Mouse (Mus musculus) heart, embryonic 11.5 days (tissue): ENCODE results near the gene Map3k13. TPM values are rescaled to one million over a fixed set of nuclear protein-coding genes. Genes with fewer than 3 reads are reported as not detected.
A peak's percentile ranks its signal among the peaks of the same experiment; 100 is the strongest.

Source experiments
- ATAC-seq: fragments of 200-750 bp; cut with Nextera tagmentation; replicated peaks from 2 replicates; pipeline ENCODE4 v1.8.0; 2017; ENCODE audit warnings: moderate library complexity; ENCODE audit not compliant: insufficient number of reproducible peaks, low FRiP score, low TSS enrichment
- H3K27ac ChIP-seq: fragments of 300-500 bp; sonication (generic); 2 replicates; pipeline ENCODE4 v1.5.1; 2014; ENCODE audit warnings: mild to moderate bottlenecking, low read depth, low read length
- H3K27me3 ChIP-seq: fragments of 300-500 bp; sonication (generic); 2 replicates; pipeline ENCODE4 v1.6.1; 2014; ENCODE audit warnings: mild to moderate bottlenecking, low read length, mixed read lengths; ENCODE audit not compliant: control insufficient read depth, insufficient read depth
- H3K36me3 ChIP-seq: fragments of 300-500 bp; sonication (generic); 2 replicates; pipeline ENCODE4 v1.6.1; 2014; ENCODE audit warnings: mild to moderate bottlenecking, low read length, moderate library complexity, mixed read lengths; ENCODE audit not compliant: control insufficient read depth, insufficient read depth
- H3K4me1 ChIP-seq: fragments of 300-500 bp; sonication (generic); 2 replicates; pipeline ENCODE4 v1.6.1; 2014; ENCODE audit warnings: low read length; ENCODE audit not compliant: control insufficient read depth, insufficient read depth
- H3K4me2 ChIP-seq: fragments of 300-500 bp; sonication (generic); 2 replicates; pipeline ENCODE4 v1.6.1; 2014; ENCODE audit warnings: mild to moderate bottlenecking, moderate library complexity
- H3K4me3 ChIP-seq: fragments of 300-500 bp; sonication (generic); 2 replicates; pipeline ENCODE4 v1.5.1; 2014; ENCODE audit warnings: low read depth, low read length
- H3K9ac ChIP-seq: fragments of 300-500 bp; sonication (generic); 2 replicates; pipeline ENCODE4 v1.6.1; 2014; ENCODE audit warnings: mild to moderate bottlenecking, low read depth, low read length, moderate library complexity
- H3K9me3 ChIP-seq: fragments of 300-500 bp; sonication (generic); replicated peaks from 2 replicates; pipeline ENCODE4 v1.6.1; 2016; ENCODE audit warnings: low read length; ENCODE audit not compliant: control insufficient read depth
- WGBS: fragments of 180-500 bp; shearing (Covaris S2); extraction: QIAGEN DNeasy Blood & Tissue Kit; methylation state at CpG from one replicate; pipeline ENCODE4 v1.1.7; 2014; ENCODE audit not compliant: insufficient replicate concordance; 5-methylcytosine and 5-hydroxymethylcytosine counted together
- polyA plus RNA-seq: library from polyadenylated mRNA; unstranded; fragments of >200 nt; fragmentation: Nextera tagmentation; extraction: Ambion mirVana; gene quantifications from 2 replicates; pipeline ENCODE4 v1.2.1, GENCODE M21; 2014

Gene Map3k13
- polyA plus RNA-seq, result 0.79 and 1.1 TPM in 2 replicates

GRCm38 (mm10) chr16:21793875-21794696 lies at the start of gene Map3k13:
Gene Map3k13, plus strand, starts transcription at chr16:21794346.
- ATAC-seq, result peak; percentile 97
- no peaks in the 10 kb centered on the region for H3K27me3 ChIP-seq
- H3K27ac ChIP-seq, result peak within 1 kb of the TSS; percentile 73
- H3K9ac ChIP-seq, result peak within 1 kb of the TSS; percentile 71
- H3K4me1 ChIP-seq, result no peaks in the 10 kb centered on the region
- H3K4me2 ChIP-seq, result peak within 1 kb of the TSS; percentile 91
- H3K36me3 ChIP-seq, result no peaks in the 10 kb centered on the region
- 2% methylated on average over 47 of the region's 47 CpGs for WGBS
- H3K4me3 ChIP-seq, result peak within 1 kb of the TSS; percentile 70
- no peaks in the 10 kb centered on the region for H3K9me3 ChIP-seq

DNA sequence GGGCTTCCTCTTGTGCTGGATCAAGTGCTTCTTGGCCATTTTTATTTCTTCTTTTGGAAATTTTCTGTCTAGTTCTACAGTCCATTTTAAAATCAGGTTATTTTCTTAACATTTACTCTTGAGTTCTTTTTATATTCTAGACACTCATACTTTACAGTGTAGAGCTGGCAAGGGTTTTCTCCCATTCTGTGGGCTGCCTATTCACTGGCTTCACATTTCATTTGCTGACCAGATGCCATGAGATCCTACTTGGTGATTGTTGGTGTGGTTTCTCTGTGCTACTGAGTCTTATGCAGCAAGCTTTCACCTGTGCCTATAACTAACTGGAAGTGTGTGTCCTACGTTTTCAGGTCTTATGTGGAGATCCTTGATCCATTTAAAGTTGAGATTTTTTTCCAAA lies 35.7 kb upstream of the Map3k13 start:
- Histone ChIP-seq H3K4me1 (no peaks in the 10 kb centered on the region), H3K4me2 (no peak overlapping the region), H3K27me3 (no peaks in the 10 kb centered on the region), H3K9ac (no peak overlapping the region), H3K36me3 (no peaks in the 10 kb centered on the region), H3K27ac (no peak overlapping the region), H3K9me3 (no peaks in the 10 kb centered on the region), H3K4me3 (no peak overlapping the region)
- 68% methylated on average over 1 of the region's 1 CpGs for whole genome bisulfite sequencing
- no peak for ATAC-seq

GRCm38 (mm10) chr16:21768255-21768654 lies 25.9 kb upstream of the Map3k13 start:
- 71% methylated on average over 3 of the region's 3 CpGs for WGBS

GRCm38 (mm10) chr16:21769667-21770066 lies 24.5 kb upstream of the Map3k13 start:
- ATAC-seq, result no peak
- no peak overlapping the region for H3K27ac ChIP-seq
- WGBS, result 74% methylated on average over 5 of the region's 5 CpGs
- H3K4me1 ChIP-seq, result no peaks in the 10 kb centered on the region
- no peaks in the 10 kb centered on the region for H3K9me3 ChIP-seq
- H3K9ac ChIP-seq, result no peak overlapping the region
- no peak overlapping the region for H3K4me2 ChIP-seq
- H3K4me3 ChIP-seq, result no peak overlapping the region
- no peaks in the 10 kb centered on the region for H3K36me3 ChIP-seq
- no peaks in the 10 kb centered on the region for H3K27me3 ChIP-seq

More at GRCm38 (mm10) chr16:21768255-21768654, 25.9 kb upstream of the Map3k13 start:
- Histone ChIP-seq H3K27ac (no peak overlapping the region), H3K9ac (no peak overlapping the region), H3K4me2 (no peak overlapping the region), H3K4me1 (no peaks in the 10 kb centered on the region), H3K9me3 (no peaks in the 10 kb centered on the region), H3K36me3 (no peaks in the 10 kb centered on the region), H3K4me3 (no peak overlapping the region), H3K27me3 (no peaks in the 10 kb centered on the region)
- ATAC-seq, result no peak

DNA sequence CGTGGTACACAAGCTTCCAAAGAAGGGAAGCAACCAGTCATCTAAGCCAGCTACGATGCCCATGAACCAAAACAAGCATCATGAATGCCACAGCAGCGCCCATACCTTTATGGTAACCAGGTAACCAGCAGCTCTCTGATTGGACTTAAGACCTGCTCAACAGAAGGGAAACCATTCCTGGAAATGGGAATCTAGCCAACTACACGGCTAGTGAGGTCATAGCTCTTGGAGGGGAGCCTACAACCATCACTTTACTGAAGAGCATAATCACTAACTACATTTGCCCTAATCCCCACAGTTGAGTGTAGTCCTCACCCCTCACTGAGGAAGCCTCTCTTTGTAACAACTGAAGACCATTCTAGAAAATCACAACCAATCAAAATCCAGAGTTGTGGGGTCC lies 19.4 kb upstream of the Map3k13 start:
- H3K4me1 ChIP-seq, result no peaks in the 10 kb centered on the region
- H3K9ac ChIP-seq, result no peak overlapping the region
- no peaks in the 10 kb centered on the region for H3K27me3 ChIP-seq
- H3K27ac ChIP-seq, result no peak overlapping the region
- H3K36me3 ChIP-seq, result no peaks in the 10 kb centered on the region
- no peak overlapping the region for H3K4me2 ChIP-seq
- no peak for ATAC-seq
- WGBS, result 78% methylated on average over 4 of the region's 4 CpGs
- H3K4me3 ChIP-seq, result no peak overlapping the region
- no peaks in the 10 kb centered on the region for H3K9me3 ChIP-seq

DNA sequence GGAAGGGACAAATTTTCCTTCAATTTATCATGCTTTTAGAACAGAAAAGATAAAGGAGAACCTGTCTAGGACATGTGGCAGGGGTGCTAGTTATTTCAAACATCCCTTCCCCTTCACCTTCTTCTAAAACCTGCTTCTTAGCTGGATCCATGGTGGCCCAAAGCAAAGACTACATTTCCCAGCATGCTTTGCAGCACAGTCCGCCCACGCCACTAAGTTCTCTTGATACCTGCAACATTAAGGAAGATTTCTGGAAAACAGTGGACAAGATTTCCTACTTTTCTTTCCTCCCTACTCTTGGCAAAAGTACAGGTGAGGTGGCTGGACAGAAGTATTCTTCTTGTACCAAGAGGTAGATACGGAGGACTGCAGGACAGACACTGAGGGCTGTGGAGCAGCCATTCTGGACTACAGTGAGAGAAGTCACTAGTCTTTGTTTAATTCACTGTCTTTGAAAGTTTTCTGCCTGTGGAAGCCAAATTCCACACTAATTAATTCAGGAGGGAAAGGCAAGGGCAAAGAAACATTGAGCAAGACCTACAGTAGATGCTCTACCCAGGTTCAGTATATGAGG lies 15.8 kb upstream of the Map3k13 start:
- Histone ChIP-seq H3K4me1 (no peaks in the 10 kb centered on the region), H3K27me3 (no peaks in the 10 kb centered on the region), H3K36me3 (no peaks in the 10 kb centered on the region), H3K4me2 (peak overlapping the region; percentile 9), H3K27ac (no peak overlapping the region), H3K9ac (no peak overlapping the region), H3K4me3 (peak overlapping the region; percentile 16), H3K9me3 (no peaks in the 10 kb centered on the region)
- WGBS, result 35% methylated on average over 3 of the region's 3 CpGs
- ATAC-seq, result no peak

DNA sequence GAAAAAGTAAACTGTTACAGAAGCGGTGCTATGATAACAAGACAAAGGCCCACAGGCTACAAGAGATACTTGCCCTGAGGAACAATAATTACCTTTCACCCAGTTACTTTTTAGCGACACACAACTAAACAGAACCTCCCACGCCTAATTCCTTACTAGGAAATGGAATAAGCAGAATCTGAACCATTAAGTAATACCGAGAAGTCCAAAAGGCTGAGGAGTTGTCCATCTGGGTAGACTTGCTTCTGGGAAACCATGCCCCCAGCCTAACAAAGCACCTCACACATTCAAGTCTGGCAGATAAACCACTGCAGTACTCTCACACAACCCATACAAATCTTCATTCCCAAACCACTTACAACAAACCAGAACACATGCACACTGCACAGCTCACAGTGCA lies 15.0 kb upstream of the Map3k13 start:
- Histone ChIP-seq H3K9me3 (no peaks in the 10 kb centered on the region), H3K27me3 (no peaks in the 10 kb centered on the region), H3K4me1 (no peaks in the 10 kb centered on the region), H3K27ac (no peak overlapping the region), H3K9ac (no peak overlapping the region), H3K36me3 (no peaks in the 10 kb centered on the region), H3K4me3 (no peak overlapping the region), H3K4me2 (no peak overlapping the region)
- ATAC-seq, result no peak
- WGBS, result 83% methylated on average over 4 of the region's 4 CpGs

DNA sequence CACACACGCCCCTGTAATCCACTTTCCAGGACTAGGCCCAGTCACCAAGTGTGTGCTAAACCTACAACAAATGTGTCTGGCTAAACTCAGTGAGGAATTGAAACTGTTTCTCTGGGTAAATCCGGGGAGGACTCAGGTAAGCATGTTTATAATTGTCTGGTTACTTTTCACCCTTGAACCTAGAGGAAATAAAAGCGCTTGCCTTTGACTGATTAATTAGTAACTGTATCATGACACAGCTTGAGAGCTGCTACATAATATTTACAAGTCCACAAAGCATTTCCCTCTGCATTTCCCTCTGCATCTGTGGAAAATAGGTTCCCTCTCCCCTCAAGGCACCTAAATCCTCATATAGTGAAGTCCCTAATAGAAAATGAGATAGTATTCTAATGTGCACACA lies 12.9 kb upstream of the Map3k13 start:
- Histone ChIP-seq H3K9me3 (no peaks in the 10 kb centered on the region), H3K4me1 (no peaks in the 10 kb centered on the region), H3K4me2 (no peak overlapping the region), H3K4me3 (no peak overlapping the region), H3K36me3 (no peaks in the 10 kb centered on the region), H3K27me3 (no peaks in the 10 kb centered on the region), H3K9ac (no peak overlapping the region), H3K27ac (no peak overlapping the region)
- ATAC-seq, result no peak
- 76% methylated on average over 3 of the region's 3 CpGs for WGBS
